ENCODE assay signal across 8 mouse cellular contexts in the genomic region with DNA sequence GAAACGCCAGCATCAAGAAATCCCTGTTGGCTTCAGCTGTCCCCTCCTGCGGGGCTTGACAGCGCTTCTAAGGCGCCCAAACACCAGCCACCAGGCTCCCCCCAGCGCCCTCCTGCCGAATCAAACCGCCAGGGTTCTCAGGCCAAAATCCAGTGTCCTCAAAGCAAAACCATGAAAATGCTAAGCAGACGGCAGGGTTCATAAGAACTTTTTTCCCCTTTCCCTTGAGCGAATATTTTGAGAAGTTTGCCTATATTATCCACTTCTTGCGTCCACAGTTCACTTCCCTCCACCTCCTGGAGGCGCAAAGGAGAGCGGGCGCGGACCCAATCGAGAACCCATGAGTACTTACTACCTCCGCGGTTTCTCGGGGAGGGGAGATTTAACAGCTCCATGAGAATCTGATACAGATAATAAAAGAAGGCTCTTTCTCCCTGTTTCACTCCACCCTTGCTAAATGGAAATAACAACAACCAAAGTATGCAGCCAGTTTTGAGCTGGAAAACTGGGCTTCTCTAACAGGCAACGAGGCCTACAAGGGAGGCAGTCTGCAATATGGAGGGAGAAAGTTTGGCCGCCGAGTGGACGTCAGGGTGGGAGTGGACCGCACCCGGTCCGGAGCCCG. TPM values are rescaled to one million over a fixed set of nuclear protein-coding genes. Genes with fewer than 3 reads are reported as not detected.
DNase-seq lines count a peak whose midpoint lies in the region; ATAC-seq and TF ChIP-seq lines count a peak whose summit lies in the region.

No protein-coding gene starts in this region.

- no peaks in the 10 kb centered on the region for H3K36me3 ChIP-seq in liver, adult 2 months (ENCODE audit: control insufficient read depth, insufficient read depth, low read length)
- no peaks in the 10 kb centered on the region for H3K36me3 ChIP-seq in midbrain, embryonic 15.5 days (replicated peaks)
- no peaks in the 10 kb centered on the region for H3K36me3 ChIP-seq in testis, adult 2 months (ENCODE audit: control insufficient read depth, insufficient read depth, low read length)

- peaks cover 14% of the 10 kb centered on the region for H3K4me1 ChIP-seq in liver, adult 2 months (ENCODE audit: control insufficient read depth, insufficient read depth, low read length)
- H3K4me1 ChIP-seq in midbrain, embryonic 15.5 days = peaks cover 31% of the 10 kb centered on the region
- H3K4me1 ChIP-seq in testis, adult 2 months (ENCODE audit: control insufficient read depth, insufficient read depth, low read length) = peaks cover 13% of the 10 kb centered on the region

- ATAC-seq in cerebellum, adult (ENCODE audit: insufficient number of reproducible peaks, low FRiP score, low TSS enrichment) = no peak; the same call in 1 of the 2 replicates
- ATAC-seq in midbrain, embryonic 15.5 days (replicated peaks) = no peak

- TF ChIP-seq CTCF in liver, adult 2 months (IDR thresholded peaks at IDR 0.05; ENCODE audit: low read depth, low read length) = peak; percentile 47
- TF ChIP-seq CTCF in testis, adult 2 months (IDR thresholded peaks at IDR 0.05; ENCODE audit: control insufficient read depth, insufficient read depth, insufficient replicate concordance, low read depth, low read length) = no peak

- DNase-seq in cerebellum, postnatal 10 days = peak; percentile 70 to 74
- peak; percentile 75 for DNase-seq in embryo, embryonic 10.5 days (ENCODE audit: low spot score)
- peak; percentile 81 to 84 for DNase-seq in heart, adult 18-20 months
- peak; percentile 71 for DNase-seq in kidney, adult 11 months
- peak; percentile 45 for DNase-seq in liver, adult 2 months (ENCODE audit: extremely low read depth, low read depth, low spot score)

- peak overlapping the region; percentile 92 for H3K9ac ChIP-seq in liver, adult 2 months (ENCODE audit: low read depth, low read length)
- H3K9ac ChIP-seq in midbrain, embryonic 15.5 days = peak overlapping the region; percentile 63

- no peaks in the 10 kb centered on the region for H3K27me3 ChIP-seq in liver, adult 2 months (ENCODE audit: control insufficient read depth, insufficient read depth, low read length)
- no peaks in the 10 kb centered on the region for H3K27me3 ChIP-seq in midbrain, embryonic 15.5 days (replicated peaks)
- H3K27me3 ChIP-seq in testis, adult 2 months (ENCODE audit: control insufficient read depth, insufficient read depth, low read length) = no peaks in the 10 kb centered on the region

- H3K79me2 ChIP-seq in liver, adult 2 months (ENCODE audit: control insufficient read depth, insufficient read depth, low read length) = peaks cover 10% of the 10 kb centered on the region; the same call in 1 of the 2 replicates

- WGBS in liver, adult 2 months = under 1% methylated on average over 26 of the region's 26 CpGs
- under 1% methylated on average over 26 of the region's 26 CpGs for WGBS in midbrain, embryonic 15.5 days

- H3K4me2 ChIP-seq in midbrain, embryonic 15.5 days = peak overlapping the region; percentile 82

- H3K27ac ChIP-seq in liver, adult 2 months (replicated peaks; ENCODE audit: insufficient read depth, low read depth, low read length) = peak overlapping the region; percentile 94
- peak overlapping the region; percentile 87 for H3K27ac ChIP-seq in midbrain, embryonic 15.5 days
- H3K27ac ChIP-seq in testis, adult 2 months (ENCODE audit: control insufficient read depth, insufficient read depth, low read depth, low read length) = peak overlapping the region; percentile 76

- H3K9me3 ChIP-seq in midbrain, embryonic 15.5 days = no peaks in the 10 kb centered on the region

- TF ChIP-seq POLR2A in liver, adult 2 months (IDR thresholded peaks at IDR 0.05; ENCODE audit: extremely low read depth, insufficient read depth, low read length) = no peak
- TF ChIP-seq POLR2A in testis, adult 2 months (IDR thresholded peaks at IDR 0.05; ENCODE audit: control insufficient read depth, low read depth, low read length) = no peak

- H3K4me3 ChIP-seq in liver, adult 2 months (ENCODE audit: insufficient read depth, low read depth, low read length) = peak overlapping the region; percentile 92
- H3K4me3 ChIP-seq in midbrain, embryonic 15.5 days = peak overlapping the region; percentile 89
- peak overlapping the region; percentile 90 for H3K4me3 ChIP-seq in testis, adult 2 months (ENCODE audit: control insufficient read depth, low read depth, low read length)

RNA-seq across cellular contexts. Expression of a gene that starts 1.4 kb away (rescaled TPM):
- 10 to 100 TPM; 30.2 to 35.5 TPM for total RNA-seq in heart, adult 18-20 months (2021)
- total RNA-seq in liver, adult 2 months (2014; rRNA removed) = 5.1 and 7.9 TPM in 2 replicates
- 5.0 and 5.8 TPM in 2 replicates for polyA plus RNA-seq in liver, adult 2 months (2012; rRNA removed)
- polyA plus RNA-seq in midbrain, embryonic 15.5 days (2015; fragmentation: Nextera tagmentation; extraction: Ambion mirVana) = 8.6 and 9.3 TPM in 2 replicates
- 9.8 and 11.3 TPM in 2 replicates for polyA plus RNA-seq in testis, adult 2 months (2012; rRNA removed)
